Mouse (Mus musculus) heart, embryonic 12.5 days (tissue): ENCODE results near the gene Hspb3. TPM values are rescaled to one million over a fixed set of nuclear protein-coding genes. Genes with fewer than 3 reads are reported as not detected.

ENCODE experiments used
- ATAC-seq: fragments of 200-750 bp; cut with Nextera tagmentation; 2 replicates; pipeline ENCODE4 v1.8.0; 2017; ENCODE audit warnings: moderate TSS enrichment, moderate library complexity; ENCODE audit not compliant: insufficient number of reproducible peaks, low FRiP score
- H3K27ac ChIP-seq: fragments of 300-500 bp; sonication (generic); 2 replicates; pipeline ENCODE4 v1.5.1; 2016; ENCODE audit warnings: mild to moderate bottlenecking, moderate library complexity; ENCODE audit not compliant: poor library complexity, severe bottlenecking
- H3K27me3 ChIP-seq: fragments of 300-500 bp; sonication (generic); replicated peaks from 2 replicates; pipeline ENCODE4 v1.6.1; 2016; ENCODE audit warnings: mild to moderate bottlenecking, moderate library complexity
- H3K36me3 ChIP-seq: fragments of 300-500 bp; sonication (generic); 2 replicates; pipeline ENCODE4 v1.6.1; 2016; ENCODE audit warnings: mild to moderate bottlenecking, moderate library complexity
- H3K4me1 ChIP-seq: fragments of 300-500 bp; sonication (generic); replicated peaks from 2 replicates; pipeline ENCODE4 v1.6.1; 2016; ENCODE audit warnings: mild to moderate bottlenecking
- H3K4me2 ChIP-seq: fragments of 300-500 bp; sonication (generic); 2 replicates; pipeline ENCODE4 v1.6.1; 2016; ENCODE audit warnings: mild to moderate bottlenecking, moderate library complexity
- H3K4me3 ChIP-seq: fragments of 300-500 bp; sonication (generic); 2 replicates; pipeline ENCODE4 v1.5.1; 2016; ENCODE audit warnings: mild to moderate bottlenecking
- H3K9ac ChIP-seq: fragments of 300-500 bp; sonication (generic); 2 replicates; pipeline ENCODE4 v1.6.1; 2016; ENCODE audit warnings: mild to moderate bottlenecking, moderate library complexity
- H3K9me3 ChIP-seq: fragments of 300-500 bp; sonication (generic); replicated peaks from 2 replicates; pipeline ENCODE4 v1.6.1; 2016; ENCODE audit warnings: mild to moderate bottlenecking, moderate library complexity
- WGBS: fragments of 180-500 bp; shearing (Covaris S2); methylation state at CpG from one replicate; pipeline ENCODE4 v1.1.7; 2016; 5-methylcytosine and 5-hydroxymethylcytosine counted together
- polyA plus RNA-seq: library from polyadenylated mRNA; unstranded; fragments of >200 nt; fragmentation: Nextera tagmentation; extraction: Ambion mirVana; gene quantifications from 2 replicates; pipeline ENCODE4 v1.2.1, GENCODE M21; 2016

The Hspb3 gene
- polyA plus RNA-seq, 1 experiment from 2014 or later, result 55.3 TPM

DNA sequence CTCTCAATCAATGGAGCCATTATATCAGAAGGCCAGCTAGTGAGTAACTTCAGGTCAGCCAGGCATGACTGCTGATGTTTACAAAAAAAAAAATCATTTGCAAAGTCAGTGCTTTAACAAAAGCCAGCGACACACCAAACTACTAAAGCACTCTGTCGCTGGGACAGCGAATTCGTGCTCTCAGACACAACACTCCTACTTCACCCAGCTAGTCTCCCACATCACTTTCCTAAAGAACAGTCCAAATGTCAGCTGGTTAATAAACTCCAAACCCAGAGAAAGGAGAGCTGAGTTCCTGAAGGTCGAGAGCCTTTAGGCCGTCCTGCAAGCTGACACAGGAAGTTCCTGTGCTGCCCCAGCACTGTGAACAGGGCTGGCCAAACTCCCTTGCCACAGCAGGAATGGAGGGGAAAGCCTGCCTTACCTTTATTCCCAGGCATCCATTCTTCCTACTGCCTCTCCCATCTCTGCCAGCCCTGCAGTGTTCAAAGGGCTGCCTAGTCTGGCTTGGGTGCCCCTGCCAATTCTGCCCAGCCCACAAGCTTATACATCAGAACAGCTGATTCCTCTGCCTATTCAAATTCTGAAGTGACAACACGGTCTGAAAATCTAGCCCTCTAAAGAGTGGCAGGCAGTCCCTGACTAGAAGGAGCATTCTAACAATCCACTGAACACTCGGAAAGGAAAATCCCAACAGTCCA lies 47.4 kb downstream of the Hspb3 start:
- peak overlapping the region; percentile 80 for H3K4me3 ChIP-seq
- peak overlapping the region; percentile 80 for H3K4me2 ChIP-seq
- H3K27me3 ChIP-seq, result no peaks in the 10 kb centered on the region
- WGBS, result 9% methylated on average over 8 of the region's 8 CpGs
- H3K9ac ChIP-seq, result peak overlapping the region; percentile 91
- peak overlapping the region; percentile 79 for H3K27ac ChIP-seq
- H3K9me3 ChIP-seq, result no peaks in the 10 kb centered on the region
- no peak for ATAC-seq
- peaks cover 54% of the 10 kb centered on the region for H3K4me1 ChIP-seq
- H3K36me3 ChIP-seq, result 0 out of 2 replicates have a peak, but pooled peaks cover 3% of the 10 kb centered on the region

DNA sequence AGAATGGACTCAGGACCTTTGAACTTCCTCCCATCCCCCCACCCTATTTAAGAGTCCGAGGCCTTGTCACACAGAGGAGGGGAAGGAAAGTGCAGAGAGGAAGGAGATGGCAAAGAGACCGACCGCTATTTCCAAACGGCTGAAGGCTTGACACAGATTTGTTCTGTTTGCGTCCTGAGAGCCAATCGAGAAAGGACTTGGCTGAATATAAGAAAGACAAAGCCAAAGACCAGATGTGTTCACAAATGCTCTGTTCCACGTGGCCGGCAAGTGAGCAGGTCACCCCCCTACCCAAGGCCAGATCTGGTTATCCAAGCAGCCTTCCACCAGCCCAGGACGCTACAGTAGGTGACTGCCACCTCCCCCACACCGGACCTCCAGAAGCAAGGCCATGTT lies 47.9 kb downstream of the Hspb3 start:
- Histone ChIP-seq H3K9ac (peak overlapping the region; percentile 91), H3K4me3 (peak overlapping the region; percentile 80), H3K27ac (peak overlapping the region; percentile 79), H3K4me1 (peaks cover 60% of the 10 kb centered on the region), H3K36me3 (0 out of 2 replicates have a peak, but pooled peaks cover 3% of the 10 kb centered on the region), H3K9me3 (no peaks in the 10 kb centered on the region), H3K4me2 (peak overlapping the region; percentile 80), H3K27me3 (no peaks in the 10 kb centered on the region)
- 2% methylated on average over 10 of the region's 10 CpGs for WGBS
- no peak for ATAC-seq

DNA sequence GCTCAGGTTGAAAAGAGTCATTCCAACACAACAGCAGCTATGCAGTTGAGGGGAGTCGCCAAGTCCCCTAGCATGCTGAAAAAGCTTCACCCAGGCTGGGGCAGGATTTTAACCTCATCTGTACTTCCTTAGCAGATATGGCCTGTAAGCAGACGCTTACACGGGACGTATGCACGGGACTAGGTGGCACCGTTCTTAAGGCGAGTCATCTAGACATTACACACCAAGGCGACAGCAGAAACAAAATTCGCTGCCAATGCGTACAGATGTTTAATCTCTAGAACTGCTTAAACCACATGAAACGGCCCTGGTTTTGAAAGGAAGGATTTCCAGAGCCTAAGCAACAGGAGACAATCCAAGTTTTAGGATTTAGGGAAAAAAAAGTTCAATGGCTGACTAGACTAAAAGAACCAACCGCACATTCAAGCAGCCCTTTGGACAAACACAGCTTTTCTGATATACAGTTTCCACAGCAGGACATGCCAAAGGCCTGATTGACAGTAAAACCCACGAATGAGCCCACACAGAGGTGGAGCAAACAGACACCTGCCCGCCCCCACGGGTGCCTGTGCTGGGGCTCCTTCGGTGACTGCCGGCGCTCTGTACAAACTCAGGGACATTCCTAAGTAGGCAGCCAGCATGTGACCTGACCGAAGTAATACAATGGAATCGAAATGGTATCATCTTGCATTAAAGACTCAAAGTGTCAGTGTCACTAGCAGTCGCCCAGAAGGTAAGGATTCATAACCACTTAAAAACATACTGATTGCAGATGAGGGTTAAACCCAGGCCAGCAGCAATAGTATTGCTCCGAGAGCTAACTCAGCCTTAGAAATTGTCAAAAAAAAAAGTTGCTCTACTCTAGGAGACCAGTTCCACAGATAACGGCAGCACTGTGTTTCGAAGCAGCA lies 48.6 kb downstream of the Hspb3 start:
- H3K36me3 ChIP-seq, result 0 out of 2 replicates have a peak, but pooled peaks cover 3% of the 10 kb centered on the region
- H3K27me3 ChIP-seq, result no peaks in the 10 kb centered on the region
- peak overlapping the region; percentile 80 for H3K4me3 ChIP-seq
- no peaks in the 10 kb centered on the region for H3K9me3 ChIP-seq
- 9% methylated on average over 24 of the region's 24 CpGs for WGBS
- peak overlapping the region; percentile 91 for H3K9ac ChIP-seq
- H3K4me2 ChIP-seq, result peak overlapping the region; percentile 80
- H3K4me1 ChIP-seq, result peaks cover 64% of the 10 kb centered on the region
- peak; percentile 63 for ATAC-seq
- H3K27ac ChIP-seq, result peak overlapping the region; percentile 79

DNA sequence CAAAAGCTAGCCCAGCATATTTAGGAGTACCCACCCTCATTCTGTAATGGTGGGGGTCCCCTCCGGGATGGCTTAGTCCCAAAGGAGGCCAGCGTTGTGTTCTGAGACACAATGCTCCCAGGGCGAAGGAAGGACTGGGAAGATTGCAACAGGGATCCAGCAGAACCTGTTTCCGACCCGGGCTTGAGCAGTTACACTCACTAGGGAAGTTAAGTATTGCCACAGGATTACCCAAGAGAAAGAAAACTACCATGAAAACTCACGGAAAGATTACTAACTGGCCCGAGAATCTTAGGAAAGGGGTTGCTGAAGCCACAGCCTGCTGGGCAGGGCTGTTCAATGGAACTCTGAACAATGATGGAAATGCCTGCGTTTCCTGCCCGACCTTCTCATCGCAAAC lies 49.6 kb downstream of the Hspb3 start:
- peaks cover 68% of the 10 kb centered on the region for H3K4me1 ChIP-seq
- H3K27me3 ChIP-seq, result no peaks in the 10 kb centered on the region
- H3K27ac ChIP-seq, result peak overlapping the region; percentile 55; the same call in 1 of the 2 replicates
- WGBS, result 42% methylated on average over 10 of the region's 10 CpGs
- H3K4me2 ChIP-seq, result peak overlapping the region; percentile 80
- H3K9me3 ChIP-seq, result no peaks in the 10 kb centered on the region
- peak overlapping the region; percentile 44; the same call in 1 of the 2 replicates for H3K9ac ChIP-seq
- 0 out of 2 replicates have a peak, but pooled peaks cover 3% of the 10 kb centered on the region for H3K36me3 ChIP-seq
- no peak for ATAC-seq
- H3K4me3 ChIP-seq, result peak overlapping the region; percentile 30

DNA sequence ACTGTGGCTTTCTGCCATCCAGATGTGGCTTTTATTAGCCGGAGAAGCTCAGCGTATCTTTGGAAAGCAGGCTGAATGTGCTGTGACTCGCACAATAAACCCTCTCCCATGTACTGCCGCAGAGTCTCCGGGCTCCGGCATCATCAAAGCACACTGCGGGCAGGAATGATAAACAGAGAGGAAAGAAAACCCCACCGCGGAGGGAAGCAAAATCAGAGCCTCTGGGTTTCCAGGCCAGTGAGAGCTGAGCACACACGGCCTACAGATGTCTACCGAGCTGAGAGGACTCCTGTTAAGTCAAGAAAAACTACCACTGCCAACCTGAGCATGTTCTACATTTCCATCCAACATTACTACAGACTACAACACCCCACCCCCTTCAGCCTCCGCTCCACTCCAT lies 50.1 kb downstream of the Hspb3 start:
- peak overlapping the region; percentile 80 for H3K4me2 ChIP-seq
- H3K9me3 ChIP-seq, result no peaks in the 10 kb centered on the region
- no peak for ATAC-seq
- peaks cover 67% of the 10 kb centered on the region for H3K4me1 ChIP-seq
- no peaks in the 10 kb centered on the region for H3K27me3 ChIP-seq
- H3K4me3 ChIP-seq, result peak overlapping the region; percentile 30
- WGBS, result 18% methylated on average over 12 of the region's 12 CpGs
- peaks cover 3% of the 10 kb centered on the region; the same call in 1 of the 2 replicates for H3K36me3 ChIP-seq
- H3K9ac ChIP-seq, result peak overlapping the region; percentile 44
- H3K27ac ChIP-seq, result peak overlapping the region; percentile 55

Other genes starting within 250 kb of the Hspb3 start
- gene Snx18, start 45.1 kb downstream of the Hspb3 start, polyA plus RNA-seq, result 29.6 and 31.6 TPM in 2 replicates
- 7.7 and 9.1 TPM in 2 replicates for gene Arl15, start 130.8 kb upstream of the Hspb3 start, polyA plus RNA-seq